Mouse (Mus musculus): ENCODE data around the gene Aurka. TPM values are rescaled to one million over a fixed set of nuclear protein-coding genes. Genes with fewer than 3 reads are reported as not detected.

Gene Aurka
- total RNA-seq, 4 experiments from 2014 or later: 1.8 to 3.2 (median 2.5) TPM

DNA sequence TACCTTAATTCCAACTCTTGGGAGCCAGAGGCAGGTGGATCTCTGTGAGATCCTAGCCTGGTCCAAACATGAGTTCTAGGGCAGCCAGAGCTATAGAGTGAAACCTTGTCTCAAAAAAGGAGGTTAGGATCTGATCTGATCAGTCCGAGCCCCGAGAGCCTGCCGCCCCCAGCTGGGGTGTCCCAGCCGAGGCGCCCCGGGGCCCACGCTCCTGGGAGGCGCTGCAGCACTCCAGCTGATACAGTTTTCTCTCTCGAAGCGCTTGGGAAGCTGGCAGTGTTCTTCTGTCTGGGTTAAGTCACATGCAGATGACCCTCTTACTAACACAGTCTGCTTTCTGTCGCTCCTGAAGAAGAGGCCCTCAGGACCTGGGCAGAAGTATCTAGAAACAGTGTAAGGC lies 11.0 kb upstream of the Aurka start:
- no peak for DNase-seq

- no peak for DNase-seq
These were observed 10.2 kb upstream of the Aurka start for GRCm38 (mm10) chr2:172380513-172380912.

DNA sequence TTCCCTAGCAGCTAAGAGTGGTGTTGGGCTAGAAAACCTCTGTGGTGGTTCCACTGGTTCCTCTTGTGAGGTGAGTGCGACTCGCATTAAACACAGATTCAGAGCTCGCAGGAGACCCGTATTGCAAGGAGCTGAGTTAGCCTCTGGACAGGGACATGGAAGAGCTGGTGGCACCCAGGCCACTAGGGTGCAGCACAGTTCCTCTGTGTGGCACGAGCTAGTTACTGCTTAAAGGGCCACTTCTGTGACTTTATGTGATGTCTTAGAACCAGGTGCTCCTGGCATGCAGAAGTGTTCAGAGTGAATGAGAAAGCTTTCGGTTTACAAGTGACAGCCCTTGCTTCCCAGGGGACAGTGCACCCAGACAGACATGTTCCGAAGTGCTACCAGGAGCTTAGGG lies 8.0 kb upstream of the Aurka start:
- DNase-seq: no peak

GRCm38 (mm10) chr2:172376999-172377515 lies 6.7 kb upstream of the Aurka start:
- DNase-seq: no peak

- no peak for DNase-seq
These were observed 6.2 kb upstream of the Aurka start for GRCm38 (mm10) chr2:172376551-172376950.

GRCm38 (mm10) chr2:172371258-172371657 lies 923 bp upstream of the Aurka start:
- DNase-seq: no peak

DNA sequence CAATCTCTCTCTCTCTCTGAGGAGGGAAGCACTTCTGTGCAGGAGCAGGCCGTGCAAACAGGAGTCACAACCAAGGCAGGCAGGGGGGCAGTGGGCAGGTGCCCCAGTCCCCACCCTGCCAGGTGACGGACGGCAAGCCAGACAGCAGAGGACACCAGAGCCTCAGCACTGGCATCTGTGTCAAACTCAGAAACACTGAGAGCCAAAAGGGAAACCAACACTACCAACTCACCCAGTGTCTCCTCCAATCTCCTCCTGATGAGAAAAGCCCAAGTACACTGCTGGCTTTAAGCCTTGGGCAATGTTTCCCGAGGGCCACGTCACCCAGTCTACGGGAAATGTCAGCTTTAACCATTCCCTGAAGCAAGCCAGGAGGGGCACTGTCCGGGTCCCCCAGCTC lies 7.2 kb downstream of the Aurka start:
- DNase-seq: no peak

- DNase-seq: no peak
These were observed 14.5 kb downstream of the Aurka start for GRCm38 (mm10) chr2:172355833-172356232.

DNA sequence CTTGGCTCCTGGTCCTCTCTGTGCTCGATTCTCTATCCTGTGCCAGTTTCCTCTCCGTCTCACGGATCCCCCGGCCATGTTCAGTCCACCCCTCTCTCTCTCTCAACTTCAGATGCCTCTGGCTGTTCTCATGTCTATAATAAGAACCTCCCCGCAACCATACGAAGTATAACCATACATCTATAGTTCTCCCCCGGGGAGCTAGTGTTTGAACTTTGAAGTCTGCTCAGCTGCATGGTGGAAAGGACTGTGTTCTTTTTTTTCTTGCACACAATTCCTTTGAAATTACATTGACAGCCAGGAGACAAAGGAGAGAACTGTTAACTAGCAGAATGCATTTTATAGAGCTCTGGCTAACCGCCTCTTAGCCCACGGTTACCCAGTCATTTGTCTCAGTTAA lies 15.6 kb downstream of the Aurka start:
- DNase-seq: no peak

- no peak for DNase-seq
These were observed 17.1 kb downstream of the Aurka start for GRCm38 (mm10) chr2:172353218-172353617.

- DNase-seq: no peak
These were observed 19.6 kb downstream of the Aurka start for GRCm38 (mm10) chr2:172350773-172351172.

DNA sequence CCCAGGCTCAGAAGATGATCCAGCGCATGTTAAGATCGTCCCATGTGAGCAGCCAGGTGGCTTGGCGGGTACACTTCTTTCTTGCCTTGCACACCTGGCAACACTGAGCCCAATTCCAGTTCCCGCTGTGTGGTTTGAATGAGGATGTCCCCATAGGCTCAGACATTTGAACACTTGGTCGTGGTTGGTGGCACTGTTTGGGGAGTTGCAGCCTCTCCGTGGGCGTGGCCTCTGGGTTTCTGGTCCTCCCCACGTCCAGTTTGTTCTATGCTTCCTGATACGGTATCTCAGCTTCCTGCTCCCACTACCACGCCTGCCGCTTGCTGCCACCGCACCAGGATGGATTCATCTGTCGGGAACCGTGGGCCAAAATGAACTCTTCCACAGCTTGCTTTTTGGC lies 20.6 kb downstream of the Aurka start:
- no peak for DNase-seq

- no peak for DNase-seq
These were observed 21.9 kb downstream of the Aurka start for GRCm38 (mm10) chr2:172348297-172348950.

DNA sequence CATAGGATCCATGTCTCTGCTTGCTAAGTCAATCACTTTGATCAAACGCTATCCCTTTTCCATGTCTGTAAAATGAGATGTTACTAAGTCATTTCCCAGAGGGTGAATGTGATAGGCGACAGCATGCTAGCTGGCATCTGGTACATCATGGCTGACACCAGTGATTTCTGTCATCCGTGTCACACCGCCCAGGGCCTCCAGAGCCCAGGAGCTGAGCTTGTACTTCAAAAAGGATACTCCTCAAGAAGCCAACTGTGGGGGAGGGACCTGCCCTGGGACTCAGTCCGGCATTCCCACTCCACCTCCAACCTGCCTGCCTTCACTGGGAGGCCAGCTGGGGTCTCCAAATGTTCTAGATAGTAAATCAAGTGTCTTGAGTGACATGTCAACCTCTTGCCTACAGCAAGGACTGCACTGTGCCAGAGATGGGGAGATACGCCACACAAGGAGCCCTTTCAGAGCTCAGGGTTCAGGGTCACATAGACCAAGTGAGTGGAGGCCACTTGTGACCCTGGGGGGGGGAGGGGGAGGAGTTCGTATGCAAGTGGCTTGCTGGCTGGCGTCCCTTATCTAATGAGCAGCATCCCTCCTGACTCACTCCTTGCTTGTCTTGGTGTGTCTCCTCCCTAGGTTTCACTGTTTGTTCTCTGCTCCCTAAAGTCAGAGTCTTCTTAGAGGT lies 23.3 kb downstream of the Aurka start:
- no peak for DNase-seq

- peak; percentile 50 for DNase-seq
These were observed 24.1 kb downstream of the Aurka start for GRCm38 (mm10) chr2:172346034-172346929.

DNA sequence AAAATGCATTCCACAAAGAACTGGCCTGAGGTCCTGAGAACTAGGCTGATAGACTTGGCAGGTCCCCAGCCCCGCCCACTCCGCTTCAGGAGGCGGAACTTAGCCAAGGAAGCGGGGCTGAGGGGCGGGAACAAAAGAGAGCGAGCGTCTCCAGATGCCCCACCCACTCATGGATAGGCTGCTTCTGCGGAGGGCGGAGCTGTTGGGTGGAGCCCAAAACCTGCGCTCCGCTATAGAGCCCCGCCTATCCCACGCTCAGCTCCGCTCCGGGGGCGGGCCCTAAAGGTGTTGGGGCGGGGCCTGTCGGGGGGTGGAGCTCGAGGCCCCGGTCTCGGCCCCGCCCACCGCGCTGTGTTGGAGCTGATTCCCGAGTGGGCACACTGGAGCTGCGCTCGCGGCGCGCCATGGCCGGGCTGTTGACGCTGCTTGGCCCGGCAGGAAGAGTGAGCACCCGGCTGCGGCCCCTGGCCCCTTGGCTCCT lies 25.0 kb downstream of the Aurka start, which contains the start of gene Fam210b:
Gene Fam210b, plus strand, starts transcription at position 308 of the 481 bp plus-strand sequence.
- DNase-seq: peak; percentile 97

DNA sequence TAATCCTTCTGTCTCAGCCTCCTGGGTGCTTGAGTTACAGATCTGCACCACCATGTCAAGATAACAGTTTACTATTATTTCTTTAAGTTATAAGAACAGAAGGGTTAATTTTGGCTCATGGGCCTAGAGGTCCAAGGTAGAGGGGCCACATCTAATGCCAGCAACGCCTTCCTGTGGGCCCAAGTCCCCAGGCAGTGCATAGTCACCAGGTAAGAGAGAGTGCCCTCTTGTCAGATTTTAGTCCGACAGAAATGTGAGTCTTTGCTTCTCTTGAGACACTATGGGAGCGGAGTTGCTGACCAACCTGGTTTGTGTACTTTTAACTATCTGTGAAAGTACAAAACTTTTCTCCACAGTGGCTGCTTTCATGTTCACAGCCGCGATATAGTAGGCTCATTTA lies 25.7 kb downstream of the Aurka start:
- DNase-seq: no peak

DNA sequence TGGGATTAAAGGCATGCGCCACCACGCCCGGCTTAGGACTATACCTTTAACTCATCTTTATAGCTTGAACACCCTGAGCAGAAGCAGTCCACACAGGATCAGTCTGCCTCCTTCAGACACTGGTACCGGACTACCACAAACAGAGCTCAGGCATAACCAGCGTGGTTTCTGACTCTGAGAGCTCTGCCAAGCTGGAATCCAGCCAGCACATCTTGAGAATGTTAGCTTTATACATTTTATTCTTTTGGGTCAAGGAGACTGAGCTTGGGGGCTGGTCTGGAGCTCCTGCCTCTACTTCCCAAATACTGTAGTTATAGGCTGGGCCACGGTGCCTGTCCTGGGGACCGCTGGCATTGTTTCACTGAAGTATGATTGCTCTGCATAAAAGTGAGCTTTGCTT lies 26.6 kb downstream of the Aurka start:
- no peak for DNase-seq

GRCm38 (mm10) chr2:172341606-172342005 lies 28.7 kb downstream of the Aurka start:
- DNase-seq: no peak

- DNase-seq: no peak
These were observed 29.4 kb downstream of the Aurka start for GRCm38 (mm10) chr2:172340936-172341335.

- DNase-seq: no peak
These were observed 32.0 kb downstream of the Aurka start for GRCm38 (mm10) chr2:172338206-172338942.

GRCm38 (mm10) chr2:172329179-172329578 lies 41.2 kb downstream of the Aurka start:
- DNase-seq: peak; percentile 30

All from adrenal gland, adult 8-10 months (tissue).